Mouse (Mus musculus): ENCODE data around the gene Nrgn. TPM values are rescaled to one million over a fixed set of nuclear protein-coding genes. Genes with fewer than 3 reads are reported as not detected.
A peak's percentile ranks its signal among the peaks of the same experiment; 100 is the strongest.

Nrgn gene
- total RNA-seq, 2 experiments from 2014 or later = 1,430 to 1,457 TPM

DNA sequence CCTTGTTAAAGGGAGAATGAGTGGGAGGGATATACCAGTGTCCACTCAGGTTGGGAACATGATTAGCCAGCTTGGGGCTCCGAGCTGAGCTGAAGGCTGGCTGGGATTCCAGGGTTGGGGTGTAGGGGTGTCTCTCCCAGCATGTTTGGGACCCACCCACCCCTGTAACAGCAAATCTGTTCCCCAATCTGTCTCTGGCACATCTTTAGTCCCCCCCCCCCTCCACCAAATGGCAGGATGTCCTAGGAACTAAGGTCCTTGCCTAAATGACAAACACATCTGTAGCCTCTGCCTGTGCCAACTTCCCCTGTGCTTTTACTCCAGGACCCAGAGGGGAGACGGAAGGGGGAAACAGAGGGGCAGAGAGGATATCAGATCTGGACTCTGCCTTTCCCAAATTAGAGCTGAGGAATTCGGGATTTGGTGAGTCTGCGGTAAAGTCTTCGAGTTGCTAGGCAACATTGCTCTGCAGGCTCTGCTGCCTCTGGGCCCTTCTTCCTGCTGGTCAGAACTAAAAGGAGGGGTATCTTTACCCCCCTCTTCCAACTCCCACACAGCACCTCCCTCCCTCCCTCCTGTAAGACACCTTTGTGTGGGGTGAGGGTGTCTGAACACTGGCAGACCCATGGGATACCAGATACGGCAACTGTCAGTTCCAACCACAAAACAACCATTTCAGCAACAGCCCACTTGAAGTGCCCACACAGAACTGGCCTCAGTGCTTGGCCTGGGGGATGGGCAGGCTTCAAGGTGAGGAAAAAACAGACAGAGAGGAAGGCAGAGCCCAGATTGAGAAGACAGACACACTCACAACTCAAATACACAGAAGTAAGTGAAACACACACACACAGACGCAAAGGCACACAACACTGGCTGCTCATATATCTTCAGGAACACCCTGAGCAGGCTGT, 2.4 kb upstream of the Nrgn start, which contains the start of gene Siae:
Gene Siae, plus strand, starts transcription at position 861 of the 911 bp plus-strand sequence.
- DNase-seq (ENCODE audit: low spot score in 2 of 2) = no peak

DNA sequence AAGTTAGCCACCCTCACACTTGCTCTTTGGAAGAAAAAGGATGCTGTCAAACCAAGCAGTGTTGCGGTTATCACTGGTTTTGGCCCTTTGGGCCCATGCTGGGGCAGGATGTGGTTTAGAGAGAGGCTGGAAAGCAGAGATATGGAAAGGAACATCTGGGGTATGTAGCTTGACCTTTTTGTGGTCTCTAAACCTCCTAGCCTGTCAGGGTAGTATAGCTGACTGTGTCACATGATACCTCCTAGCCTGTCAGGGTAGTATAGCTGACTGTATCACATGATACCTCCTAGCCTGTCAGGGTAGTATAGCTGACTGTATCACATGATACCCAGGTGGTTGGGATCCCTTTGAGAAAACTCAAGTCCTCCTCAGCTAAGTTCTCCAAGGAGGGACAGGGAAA, 1.6 kb upstream of the Nrgn start:
- no peak for DNase-seq (ENCODE audit: low spot score in 2 of 2)

DNA sequence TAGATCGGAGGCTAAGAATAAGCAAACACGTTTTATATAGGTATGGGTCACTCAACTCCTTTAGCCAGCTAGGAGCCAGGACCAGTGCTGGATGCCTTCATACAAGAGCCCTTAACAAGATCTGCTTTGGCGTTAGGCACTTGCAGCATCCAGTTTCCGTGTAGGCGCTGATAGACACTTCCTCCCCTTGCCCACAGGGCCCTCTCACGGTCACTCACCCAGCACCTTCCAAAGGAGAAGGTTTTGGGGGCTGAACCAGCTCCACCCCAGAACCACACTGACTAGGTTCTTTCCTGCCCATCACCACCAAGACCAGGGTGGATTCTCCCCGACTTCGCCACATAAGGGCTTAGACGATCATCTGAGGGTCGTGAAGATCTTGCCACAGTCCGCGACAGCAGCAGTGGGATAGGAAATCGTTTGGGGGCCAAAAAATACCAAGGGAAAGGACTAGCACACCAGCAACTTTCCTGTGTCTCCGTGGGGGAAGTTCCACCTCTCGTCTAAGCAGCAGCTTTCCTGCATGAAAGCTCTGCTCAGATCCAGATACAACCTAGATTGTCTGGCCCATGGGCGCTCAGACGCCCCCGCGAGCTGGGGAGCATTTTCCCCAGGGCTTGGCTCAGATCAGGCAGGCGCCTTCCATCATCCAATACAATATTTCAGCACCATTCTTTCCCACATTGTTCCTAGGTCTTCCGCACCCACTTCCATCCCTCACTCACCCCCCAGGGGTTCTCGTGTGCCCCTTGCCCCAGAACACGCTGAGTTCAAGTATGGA, 763 bp downstream of the Nrgn start:
- DNase-seq (ENCODE audit: low spot score in 2 of 2) = no peak

DNA sequence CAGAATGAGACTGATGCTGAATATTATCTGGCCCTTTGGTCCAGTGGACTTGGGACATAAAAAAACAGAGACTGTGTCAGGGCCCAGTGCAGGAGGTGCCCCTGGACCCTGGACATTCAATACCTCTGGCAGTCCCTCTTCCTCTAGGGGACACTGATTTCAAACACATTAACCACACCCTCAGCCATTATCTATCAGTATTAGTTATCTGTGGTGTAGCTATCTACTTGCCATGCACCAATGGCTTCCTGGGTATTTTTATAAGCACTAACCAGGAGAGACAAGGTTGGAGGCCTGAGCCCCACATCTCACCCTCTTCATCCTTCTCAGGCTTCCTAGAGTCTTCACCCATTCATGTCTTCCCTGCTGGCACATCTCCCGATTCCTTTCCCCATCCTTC, 2.3 kb downstream of the Nrgn start:
- no peak for DNase-seq (ENCODE audit: low spot score in 2 of 2)

DNA sequence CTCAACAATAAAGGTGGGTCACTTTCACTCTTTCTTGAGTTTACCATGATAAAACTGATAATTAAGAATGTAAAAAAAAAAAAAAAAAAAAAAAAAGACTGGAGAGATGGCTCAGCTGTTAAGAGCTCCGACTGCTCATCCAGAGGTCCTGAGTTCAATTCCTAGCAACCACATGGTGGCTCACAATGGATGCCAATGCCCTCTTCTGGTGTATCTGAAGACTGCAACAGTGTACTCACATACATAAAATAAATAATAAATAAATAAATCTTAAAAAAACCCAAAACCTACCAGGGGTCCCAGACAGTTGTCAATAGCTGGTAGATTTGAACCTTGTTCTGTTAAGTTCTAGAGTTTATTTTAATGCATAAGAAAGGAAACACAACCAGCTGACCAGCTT, 5.8 kb downstream of the Nrgn start:
- no peak for DNase-seq (ENCODE audit: low spot score in 2 of 2)

DNA sequence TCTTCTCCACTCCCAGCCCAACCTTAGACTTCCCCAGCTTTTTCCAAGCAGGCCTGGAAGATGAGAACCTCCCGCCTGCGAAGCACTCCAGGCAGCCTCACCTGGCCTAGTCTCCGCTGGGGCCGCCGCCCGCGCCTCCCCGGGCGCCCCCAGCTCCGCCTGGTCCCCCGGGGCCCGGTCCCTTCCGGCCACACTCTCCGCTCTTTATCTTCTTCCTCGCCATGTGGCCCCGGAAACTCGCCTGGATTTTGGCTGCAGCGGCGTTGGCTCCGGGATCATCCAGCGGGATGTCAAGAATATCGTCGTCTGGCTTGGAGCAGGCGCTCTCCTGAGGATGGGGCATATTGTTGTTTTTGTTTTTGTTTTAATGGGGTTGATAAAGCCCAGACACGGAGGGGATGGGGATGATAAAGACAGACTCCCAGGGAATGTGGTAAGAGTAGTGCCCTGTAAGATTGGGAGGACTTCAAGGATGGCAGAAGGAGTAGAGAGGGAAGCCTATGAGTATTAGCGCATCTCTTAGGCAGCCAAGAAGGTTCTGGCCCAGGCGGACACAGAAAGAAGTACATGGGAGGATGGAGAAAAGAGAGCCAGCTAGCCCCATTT, 6.8 kb downstream of the Nrgn start:
- DNase-seq (ENCODE audit: low spot score in 2 of 2) = no peak

DNA sequence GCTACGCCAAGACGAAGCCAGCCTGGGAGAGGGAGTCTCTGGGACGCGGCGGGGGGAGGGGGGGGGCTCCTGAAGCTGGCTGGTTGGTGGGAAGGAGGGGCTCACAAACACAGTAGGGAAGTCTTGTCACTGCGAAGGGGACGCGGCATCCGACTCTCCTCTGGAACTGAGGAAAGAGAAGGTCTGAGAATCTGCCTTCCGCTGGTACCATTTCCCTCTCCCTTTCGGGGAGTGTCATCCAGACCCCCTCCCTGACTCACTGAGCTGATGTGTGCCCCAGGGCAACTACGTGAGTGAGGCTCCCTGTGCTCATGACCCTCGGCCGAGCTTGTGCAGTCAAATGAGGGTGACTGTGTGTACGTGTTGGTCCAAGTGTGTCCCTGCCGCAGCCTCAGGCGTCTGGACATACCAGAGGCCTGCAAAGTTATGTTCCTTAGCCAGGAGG, 7.5 kb downstream of the Nrgn start:
- no peak for DNase-seq (ENCODE audit: low spot score in 2 of 2)

DNA sequence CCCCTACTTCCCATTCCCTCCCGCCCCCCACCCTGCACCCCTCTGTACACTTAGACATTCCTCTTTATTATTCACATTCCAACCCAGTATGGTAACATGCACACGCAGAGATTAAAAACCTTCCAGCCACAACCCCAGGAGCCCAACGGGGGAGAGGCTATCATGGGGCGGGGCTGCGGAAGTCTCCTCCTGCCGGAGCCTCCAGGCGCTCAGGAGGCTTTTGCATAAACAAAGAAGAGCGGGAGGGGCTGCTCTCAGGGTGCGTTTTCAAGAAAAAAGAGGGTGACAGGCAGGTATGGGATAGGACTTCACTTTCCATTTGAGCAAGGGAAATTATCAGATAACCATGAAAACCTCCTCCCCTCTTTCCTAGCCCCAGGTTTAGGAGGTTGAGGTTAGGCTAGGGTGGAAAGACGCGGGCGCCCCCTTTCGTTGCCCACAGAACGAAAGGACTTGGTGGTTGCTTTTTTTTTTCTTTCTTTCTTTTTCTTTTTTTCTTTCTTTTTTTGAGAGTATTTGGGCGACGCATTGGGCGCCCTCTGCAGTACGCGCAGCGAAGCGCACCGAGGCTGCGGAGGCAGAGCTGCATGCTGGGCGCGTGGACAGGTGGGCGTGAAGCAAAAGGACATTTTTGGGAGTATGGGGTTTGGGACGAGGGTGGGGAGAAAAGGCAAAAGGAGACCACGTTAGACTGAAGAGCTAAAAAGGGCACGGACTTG, 8.1 kb downstream of the Nrgn start:
- DNase-seq (ENCODE audit: low spot score in 2 of 2) = peak; percentile 77 to 84

DNA sequence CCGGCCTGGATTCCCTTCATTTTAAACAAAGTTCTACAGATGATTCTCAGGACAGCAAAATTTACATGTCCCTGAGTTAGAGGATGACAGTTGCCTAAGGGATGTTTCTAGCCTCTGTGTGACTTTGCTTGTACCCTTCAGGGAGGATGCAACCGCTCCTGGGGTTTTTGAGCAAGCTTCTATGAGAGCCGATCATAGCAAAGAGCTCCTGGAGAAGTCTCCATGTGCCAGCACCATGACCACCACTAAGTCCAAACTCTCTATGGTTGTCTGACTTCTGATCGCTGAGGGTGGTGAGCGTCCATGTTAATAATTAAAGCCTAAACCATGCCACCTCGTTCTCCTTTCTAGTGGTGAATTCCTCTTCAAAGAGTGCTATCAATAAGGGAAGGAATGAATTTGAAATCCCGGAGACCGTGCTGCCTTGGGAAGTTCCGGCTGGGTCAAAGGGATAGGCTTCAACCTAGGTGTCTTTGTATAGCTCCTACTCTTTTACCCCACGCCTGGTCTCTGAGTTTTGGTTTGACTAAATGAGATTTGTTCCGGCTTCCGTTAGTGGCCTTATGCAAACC, 8.7 kb downstream of the Nrgn start:
- no peak for DNase-seq (ENCODE audit: low spot score in 2 of 2)

DNA sequence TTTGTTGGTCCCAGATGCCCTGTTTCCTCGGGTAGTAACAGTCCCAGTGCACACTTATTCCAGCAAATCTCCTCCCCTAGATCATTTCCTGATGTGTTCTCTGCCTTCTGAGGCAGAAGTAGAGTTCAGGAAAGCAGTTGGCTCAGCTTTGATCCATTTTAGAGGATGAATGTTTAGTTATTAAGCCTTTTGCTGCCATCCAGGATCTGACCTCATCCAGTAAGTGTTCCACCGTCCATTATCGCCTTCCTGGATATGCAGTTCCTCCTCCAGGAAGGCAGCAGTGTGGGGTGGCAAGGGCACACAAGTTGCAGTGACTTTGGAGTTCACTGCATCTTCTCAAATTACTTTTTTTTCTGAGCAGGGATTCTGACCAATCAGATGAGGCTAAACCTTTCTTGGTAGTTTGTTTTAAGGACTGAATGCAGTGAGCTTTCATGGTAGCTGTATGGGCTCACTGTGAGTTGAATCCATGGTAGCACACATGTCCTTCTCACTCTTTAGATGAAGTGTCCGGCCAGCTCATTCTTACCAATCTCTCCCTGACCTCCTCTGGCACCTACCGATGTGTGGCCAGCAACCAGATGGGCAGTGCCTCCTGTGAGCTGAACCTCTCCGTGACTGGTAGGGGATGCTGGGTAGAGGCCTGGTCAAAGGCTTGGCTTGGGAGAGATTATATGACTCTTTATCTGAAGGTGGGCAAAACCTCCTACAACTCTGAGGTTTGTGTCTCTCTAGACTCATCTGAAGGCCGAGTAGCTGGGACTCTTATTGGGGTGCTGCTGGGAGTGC, 10.7 kb downstream of the Nrgn start:
- DNase-seq (ENCODE audit: low spot score in 2 of 2) = no peak

DNA sequence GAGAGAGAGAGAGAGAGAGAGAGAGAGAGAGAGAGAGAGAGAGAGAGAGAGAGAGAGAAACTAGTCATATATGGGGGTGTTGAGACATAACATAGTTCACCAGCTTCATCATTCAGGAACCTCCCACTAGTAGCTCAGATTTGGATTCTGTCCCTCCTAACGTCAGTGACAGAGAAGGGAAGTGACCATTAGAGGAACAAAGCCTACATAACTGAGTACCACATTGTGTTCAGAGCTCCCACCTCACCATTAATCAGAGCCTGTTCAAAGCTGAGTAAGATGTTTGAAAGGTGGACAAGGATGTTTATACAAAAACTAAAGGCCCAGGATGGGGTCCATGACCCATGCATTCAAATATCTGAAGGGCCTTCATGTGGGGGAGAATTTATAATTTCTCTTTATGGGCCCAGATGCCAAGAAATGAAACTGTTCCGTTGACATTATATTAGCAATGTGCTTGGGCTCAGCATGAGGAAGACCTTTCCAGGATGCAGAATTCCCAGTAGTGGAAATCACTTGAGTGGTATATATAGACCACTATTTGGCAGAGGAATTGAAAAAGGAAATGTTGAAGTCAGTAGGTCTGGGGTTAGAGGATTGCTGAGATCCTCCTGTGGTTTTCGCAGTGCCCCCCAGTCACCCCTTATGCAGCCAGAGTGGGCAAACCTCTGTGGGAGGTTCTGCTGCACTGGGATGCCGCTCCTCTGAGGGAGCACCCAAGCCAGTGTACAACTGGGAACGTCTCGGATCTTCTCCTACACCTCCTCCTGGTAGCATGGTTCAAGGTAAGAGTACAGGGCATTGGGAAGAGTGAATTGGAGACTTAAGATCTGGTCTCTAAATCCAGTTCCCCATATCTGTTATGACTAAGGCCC, 11.8 kb downstream of the Nrgn start:
- no peak for DNase-seq (ENCODE audit: low spot score in 2 of 2)

DNA sequence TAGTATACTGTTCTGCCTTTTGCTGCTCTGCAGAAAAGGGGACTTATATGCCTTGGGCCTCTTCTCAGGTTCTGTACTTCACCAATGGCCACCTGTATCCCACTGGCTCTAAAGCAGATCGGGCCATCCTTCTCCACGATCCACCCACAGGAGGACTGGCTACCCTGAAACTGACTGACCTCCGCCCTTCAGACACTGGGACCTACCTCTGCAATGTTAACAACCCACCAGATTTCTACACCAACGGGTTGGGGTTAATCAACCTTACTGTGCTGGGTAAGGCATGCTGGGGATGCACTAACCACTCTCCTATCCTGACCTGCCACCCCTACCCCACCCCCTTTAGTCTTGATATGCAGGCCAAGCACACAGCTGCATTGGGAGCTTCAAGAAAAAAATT, 12.5 kb downstream of the Nrgn start:
- DNase-seq (ENCODE audit: low spot score in 2 of 2) = peak in 1 of 2 experiments; percentile 15

DNA sequence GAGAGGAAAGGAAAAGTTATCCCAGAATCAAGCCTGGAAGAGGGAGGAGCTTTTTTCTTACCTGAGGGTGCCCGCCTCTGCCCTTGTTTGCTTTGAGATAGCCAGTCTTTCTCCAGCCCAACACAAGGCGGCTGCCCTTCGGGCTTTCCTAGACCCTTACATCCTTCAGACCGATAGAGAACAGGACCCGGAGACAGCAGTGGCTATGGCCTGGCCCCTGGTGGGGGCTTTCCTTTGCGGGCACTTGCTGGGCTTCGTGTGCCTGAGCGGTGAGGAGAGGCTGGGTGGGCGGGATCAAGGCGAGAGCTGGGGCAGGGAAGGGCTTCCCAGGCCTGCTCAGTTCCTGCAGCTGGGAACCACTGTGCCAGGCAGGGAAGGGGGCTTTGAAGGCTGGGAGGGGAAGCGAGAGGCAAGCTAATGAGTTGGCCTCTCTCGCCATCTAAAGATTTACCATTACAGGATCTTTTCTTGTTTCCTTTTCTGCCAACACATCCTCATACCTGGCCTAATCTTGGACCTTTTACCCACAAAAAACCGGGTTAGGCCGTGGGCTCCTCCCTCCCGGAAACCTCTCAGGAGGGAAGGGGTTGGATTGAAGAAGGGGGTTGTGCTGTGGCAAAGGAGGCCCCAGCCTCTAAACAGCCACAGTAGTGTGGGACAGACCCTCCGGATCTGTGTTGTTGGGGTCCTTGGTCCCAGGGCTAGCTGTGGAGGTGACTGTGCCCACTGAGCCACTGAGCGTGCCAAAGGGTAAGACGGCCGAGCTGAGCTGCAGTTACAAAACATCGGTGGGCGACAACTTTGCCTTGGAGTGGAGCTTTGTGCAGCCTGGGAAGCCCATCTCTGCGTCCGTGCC, 13.3 kb downstream of the Nrgn start, which contains the start of gene Vsig2:
Gene Vsig2, plus strand, starts transcription at position 86 of the 856 bp plus-strand sequence.
- peak in 1 of 2 experiments; percentile 28 for DNase-seq (ENCODE audit: low spot score in 2 of 2)

DNA sequence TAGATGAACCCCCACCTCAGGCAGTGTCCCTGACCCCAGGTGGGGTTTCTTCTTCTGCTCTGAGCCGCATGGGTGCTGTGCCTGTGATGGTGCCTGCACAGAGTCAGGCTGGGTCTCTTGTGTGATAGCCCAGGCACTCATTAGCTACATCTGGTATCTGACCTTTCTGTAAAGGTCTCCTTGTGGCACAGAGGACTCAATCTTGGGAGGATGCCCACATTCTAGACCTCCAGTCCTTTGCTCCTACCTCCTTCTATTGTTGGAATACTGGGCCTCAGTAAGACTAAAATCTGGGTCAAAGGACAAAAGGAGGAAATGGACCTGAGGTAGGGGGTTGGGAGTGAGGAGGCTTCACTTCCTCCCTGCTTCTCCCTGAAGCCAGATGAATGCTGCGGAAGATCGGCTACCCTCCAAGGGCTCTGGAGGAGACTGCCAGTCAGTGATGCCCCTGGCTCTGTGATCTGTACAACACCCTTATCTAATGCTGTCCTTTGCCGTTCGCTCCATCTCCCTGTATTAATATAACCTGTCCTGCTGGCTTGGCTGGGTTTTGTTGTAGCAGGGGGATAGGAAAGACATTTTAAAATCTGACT, 14.9 kb downstream of the Nrgn start:
- no peak for DNase-seq (ENCODE audit: low spot score in 2 of 2)

DNA sequence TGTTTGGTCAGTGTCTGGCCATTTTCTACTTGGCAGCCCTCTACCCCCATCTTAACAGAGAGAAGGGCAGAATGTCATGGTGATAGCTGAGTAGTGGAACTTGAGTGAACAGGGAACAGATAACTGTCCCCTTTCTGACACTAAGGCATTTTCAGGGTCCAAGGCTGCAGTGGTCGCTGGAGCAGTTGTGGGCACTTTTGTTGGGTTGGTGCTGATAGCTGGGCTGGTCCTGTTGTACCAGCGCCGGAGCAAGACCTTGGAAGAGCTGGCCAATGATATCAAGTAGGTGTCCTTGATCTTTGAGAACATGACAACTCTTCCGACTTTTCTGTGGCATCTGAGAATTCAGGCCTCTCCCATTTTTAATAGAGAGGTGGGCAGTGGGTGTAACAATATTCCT, 15.9 kb downstream of the Nrgn start:
- no peak for DNase-seq (ENCODE audit: low spot score in 2 of 2)

DNA sequence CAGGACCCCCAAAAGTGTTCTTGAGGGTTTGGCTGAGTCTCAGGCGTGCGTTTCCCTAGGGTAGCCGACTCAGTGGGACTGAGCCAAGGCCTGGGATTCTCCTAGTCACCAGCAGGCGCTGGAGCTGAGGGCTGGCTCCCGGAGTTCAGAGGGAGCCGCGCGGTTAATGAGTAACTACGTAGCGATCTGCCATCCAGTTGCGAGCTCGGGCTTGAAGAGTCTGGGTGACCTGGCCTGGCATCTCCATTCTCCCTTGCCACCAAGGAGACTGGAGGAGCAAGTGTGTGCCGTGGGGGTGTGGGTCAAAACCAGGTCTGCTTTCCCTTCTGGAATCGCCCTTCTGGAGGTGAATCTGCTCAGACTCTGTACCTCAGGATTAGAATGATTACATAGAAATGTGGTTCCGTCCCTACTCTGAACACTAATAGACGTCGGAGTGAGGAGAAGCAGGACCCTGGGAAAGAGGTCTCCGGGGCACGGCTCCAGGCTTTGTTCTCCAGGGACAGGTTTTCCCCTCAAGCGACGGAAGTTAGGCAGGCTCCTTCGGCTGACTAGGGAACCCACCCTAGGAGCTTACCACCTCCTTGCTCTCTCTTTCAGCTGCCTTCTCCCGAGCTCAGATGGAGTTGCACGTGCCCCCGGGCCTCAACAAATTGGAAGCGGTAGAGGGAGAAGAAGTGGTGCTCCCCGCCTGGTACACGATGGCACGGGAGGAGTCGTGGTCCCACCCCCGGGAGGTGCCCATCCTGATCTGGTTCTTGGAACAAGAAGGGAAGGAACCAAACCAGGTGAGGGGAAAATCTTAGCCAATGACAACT, 21.6 kb downstream of the Nrgn start:
- DNase-seq (ENCODE audit: low spot score in 2 of 2) = peak; percentile 55 to 59

Data from layer of hippocampus, postnatal 10 days (tissue).